Mouse (Mus musculus) CH12.LX (cell line): ENCODE measurements at regions not wholly inside any gene's neighbourhood (a gene's known extent, or its start where the extent isn't known, plus 50 kb on each side); places are given as distances from the start of the nearest gene placed in this dataset.

Experiments used
- DNase-seq: peaks from one replicate; pipeline ENCODE4 v3.0.0-alpha.2; 2013; ENCODE audit errors: extremely low read depth
- H3K27ac ChIP-seq: 2 replicates; pipeline ENCODE4 v1.5.1; 2012; ENCODE audit warnings: low read depth, mild to moderate bottlenecking, control low read depth, moderate library complexity; ENCODE audit not compliant: insufficient read depth
- H3K27me3 ChIP-seq: replicated peaks from 2 replicates; pipeline ENCODE3; 2012; ENCODE audit warnings: inconsistent platforms
- H3K36me3 ChIP-seq, 2 experiments: replicated peaks in 1 of 2; 2 replicates each; pipeline versions ENCODE3 to v1.6.1; 2012; ENCODE audit warnings: inconsistent platforms in 1 of 2, low read length in 1 of 2, mild to moderate bottlenecking in 1 of 2, mixed read lengths in 1 of 2, moderate library complexity in 1 of 2; ENCODE audit not compliant: control insufficient read depth in 1 of 2, insufficient read depth in 1 of 2
- H3K4me1 ChIP-seq, 2 experiments: 2 replicates each; pipeline ENCODE4 v1.6.1; 2012; ENCODE audit warnings: inconsistent platforms in 1 of 2, moderate library complexity in 1 of 2; ENCODE audit not compliant: insufficient read depth in 2 of 2, control insufficient read depth in 1 of 2
- H3K4me2 ChIP-seq: 2 replicates; pipeline ENCODE4 v1.6.1; 2012; ENCODE audit warnings: low read depth, mild to moderate bottlenecking, control low read depth; ENCODE audit not compliant: poor library complexity, insufficient read depth, severe bottlenecking
- H3K4me3 ChIP-seq, 3 experiments: fragments of 150-350 bp in 1 of 3; sonication (generic) in 1 of 3; replicated peaks in 1 of 3; 2 replicates each; pipeline versions ENCODE3 to v1.5.1; 2011 to 2012; ENCODE audit warnings: low read depth in 2 of 3, low read length in 2 of 3, mild to moderate bottlenecking in 2 of 3, moderate library complexity in 2 of 3, control low read depth in 1 of 3, improper control_type of control experiment in 1 of 3, inconsistent platforms in 1 of 3, mixed read lengths in 1 of 3; ENCODE audit not compliant: poor library complexity in 1 of 3
- H3K79me2 ChIP-seq: replicated peaks from 2 replicates; pipeline ENCODE4 v1.6.1; 2012; ENCODE audit warnings: mild to moderate bottlenecking, moderate library complexity; ENCODE audit not compliant: control insufficient read depth, poor library complexity, insufficient read depth, severe bottlenecking; ENCODE audit errors: extremely low read depth
- H3K9ac ChIP-seq: 2 replicates; pipeline ENCODE4 v1.6.1; 2012; ENCODE audit warnings: low read depth, mild to moderate bottlenecking, control low read depth, moderate library complexity; ENCODE audit not compliant: insufficient read depth
- H3K9me3 ChIP-seq: replicated peaks from 2 replicates; pipeline ENCODE3; 2012; ENCODE audit warnings: low read length, inconsistent platforms, mixed read lengths
- CHD1 ChIP-seq: IDR thresholded peaks from 2 replicates; pipeline ENCODE4 v1.6.1; 2012; ENCODE audit warnings: low read depth, low read length, improper control_type of control experiment, inconsistent platforms
- CHD2 ChIP-seq: IDR thresholded peaks from 2 replicates; pipeline ENCODE4 v1.6.1; 2011; ENCODE audit warnings: low read length, improper control_type of control experiment
- CTCF ChIP-seq, 2 experiments: IDR thresholded peaks in 1 of 2; conservative IDR thresholded peaks in 1 of 2; 2 replicates each; pipeline ENCODE4 v1.5.1; 2011 to 2012; ENCODE audit warnings: low read depth in 2 of 2, low read length in 2 of 2, improper control_type of control experiment in 1 of 2, inconsistent platforms in 1 of 2, mild to moderate bottlenecking in 1 of 2, moderate library complexity in 1 of 2
- E2F4 ChIP-seq: IDR thresholded peaks from 2 replicates; pipeline ENCODE4 v1.6.1; 2011; ENCODE audit warnings: low read depth, low read length, improper control_type of control experiment; ENCODE audit not compliant: insufficient replicate concordance
- ELF1 ChIP-seq: IDR thresholded peaks from 2 replicates; pipeline ENCODE4 v1.6.1; 2014; ENCODE audit warnings: low read depth, mild to moderate bottlenecking, inconsistent platforms, low read length, improper control_type of control experiment
- EP300 ChIP-seq: IDR thresholded peaks from 2 replicates; pipeline ENCODE4 v1.6.1; 2011; ENCODE audit warnings: low read length, improper control_type of control experiment
- ETS1 ChIP-seq: conservative IDR thresholded peaks from 2 replicates; pipeline ENCODE4 v1.6.1; 2012; ENCODE audit warnings: low read depth, mild to moderate bottlenecking, inconsistent platforms, low read length, improper control_type of control experiment, moderate library complexity
- HCFC1 ChIP-seq: IDR thresholded peaks from 2 replicates; pipeline ENCODE4 v1.6.1; 2012; ENCODE audit warnings: low read depth, mild to moderate bottlenecking, inconsistent platforms, low read length, improper control_type of control experiment
- IRF4 ChIP-seq: IDR thresholded peaks from 2 replicates; pipeline ENCODE4 v1.6.1; 2014; ENCODE audit warnings: low read depth, mild to moderate bottlenecking, inconsistent platforms, low read length, improper control_type of control experiment
- JUN ChIP-seq: IDR thresholded peaks from 2 replicates; pipeline ENCODE4 v1.6.1; 2011; ENCODE audit warnings: low read depth, mild to moderate bottlenecking, low read length, improper control_type of control experiment, moderate library complexity; ENCODE audit not compliant: insufficient read depth
- JUND ChIP-seq: conservative IDR thresholded peaks from 2 replicates; pipeline ENCODE4 v1.6.1; 2011; ENCODE audit warnings: low read depth, low read length, improper control_type of control experiment
- MAFK ChIP-seq: IDR thresholded peaks from 2 replicates; pipeline ENCODE4 v1.6.1; 2011; ENCODE audit warnings: low read length, improper control_type of control experiment; ENCODE audit not compliant: insufficient replicate concordance
- MAX ChIP-seq: IDR thresholded peaks from 2 replicates; pipeline ENCODE4 v1.6.1; 2011; ENCODE audit warnings: low read length, improper control_type of control experiment
- MAZ ChIP-seq: IDR thresholded peaks from 2 replicates; pipeline ENCODE4 v1.6.1; 2012; ENCODE audit warnings: low read depth, mild to moderate bottlenecking, inconsistent platforms, low read length, improper control_type of control experiment, moderate library complexity
- MEF2A ChIP-seq: IDR thresholded peaks from 2 replicates; pipeline ENCODE4 v1.6.1; 2014; ENCODE audit warnings: low read depth, mild to moderate bottlenecking, inconsistent platforms, low read length, improper control_type of control experiment, borderline replicate concordance
- MYC ChIP-seq: IDR thresholded peaks from 2 replicates; pipeline ENCODE4 v1.6.1; 2011; ENCODE audit warnings: low read depth, mild to moderate bottlenecking, improper control_type of control experiment, low read length
- NELFE ChIP-seq: IDR thresholded peaks from 2 replicates; pipeline ENCODE4 v1.6.1; 2011; ENCODE audit warnings: low read depth, low read length, improper control_type of control experiment
- NRF1 ChIP-seq: IDR thresholded peaks from 2 replicates; pipeline ENCODE4 v1.6.1; 2014; ENCODE audit warnings: low read depth, mild to moderate bottlenecking, inconsistent platforms, low read length, improper control_type of control experiment, moderate library complexity
- PAX5 ChIP-seq: IDR thresholded peaks from 2 replicates; pipeline ENCODE4 v1.6.1; 2012; ENCODE audit warnings: low read length, inconsistent platforms, mixed read lengths
- POLR2AphosphoS2 ChIP-seq: IDR thresholded peaks from 2 replicates; pipeline ENCODE4 v1.6.1; 2011; ENCODE audit warnings: low read depth, low read length, improper control_type of control experiment
- RAD21 ChIP-seq: IDR thresholded peaks from 2 replicates; pipeline ENCODE4 v1.6.1; 2011; ENCODE audit warnings: low read depth, mild to moderate bottlenecking, low read length, improper control_type of control experiment, moderate library complexity
- RCOR1 ChIP-seq: conservative IDR thresholded peaks from 2 replicates; pipeline ENCODE4 v1.6.1; 2012; ENCODE audit warnings: low read depth, mild to moderate bottlenecking, inconsistent platforms, low read length, improper control_type of control experiment
- SIN3A ChIP-seq: IDR thresholded peaks from 2 replicates; pipeline ENCODE4 v1.6.1; 2012; ENCODE audit warnings: low read length, improper control_type of control experiment, inconsistent platforms
- SMC3 ChIP-seq: IDR thresholded peaks from 2 replicates; pipeline ENCODE4 v1.6.1; 2011; ENCODE audit warnings: low read depth, low read length, improper control_type of control experiment
- TBP ChIP-seq: conservative IDR thresholded peaks from 2 replicates; pipeline ENCODE4 v1.6.1; 2011; ENCODE audit warnings: low read depth, low read length, improper control_type of control experiment
- TCF12 ChIP-seq: IDR thresholded peaks from 2 replicates; pipeline ENCODE4 v1.6.1; 2014; ENCODE audit warnings: low read depth, mild to moderate bottlenecking, inconsistent platforms, low read length, improper control_type of control experiment
- ZC3H11A ChIP-seq: IDR thresholded peaks from 2 replicates; pipeline ENCODE4 v1.6.1; 2012; ENCODE audit warnings: low read depth, mild to moderate bottlenecking, inconsistent platforms, low read length, improper control_type of control experiment
- ZKSCAN1 ChIP-seq: IDR thresholded peaks from 2 replicates; pipeline ENCODE4 v1.6.1; 2012; ENCODE audit warnings: low read depth, inconsistent platforms, low read length, improper control_type of control experiment, borderline replicate concordance
- ZMIZ1 ChIP-seq: IDR thresholded peaks from 2 replicates; pipeline ENCODE4 v1.6.1; 2012; ENCODE audit warnings: low read depth, mild to moderate bottlenecking, inconsistent platforms, low read length, improper control_type of control experiment
- ZNF384 ChIP-seq: IDR thresholded peaks from 2 replicates; pipeline ENCODE4 v1.6.1; 2012; ENCODE audit warnings: low read depth, low read length, improper control_type of control experiment, inconsistent platforms
- dilution Hi-C: fragments of 300-500 bp; cut with MboI; formaldehyde crosslinking; loops from 2 replicates; pipeline ENCODE4 v1.14.3; 2020; ENCODE audit warnings: low sequenced_read_pairs; ENCODE audit not compliant: extremely low pct_unique_long_range_greater_than_20kb, extremely low pct_ligation_motif_present
- in situ Hi-C: fragments of 300-500 bp; cut with MboI; formaldehyde crosslinking; loops from 3 replicates; pipeline ENCODE4 v1.14.3; 2019; ENCODE audit warnings: low sequenced_read_pairs, low pct_ligation_motif_present, low pct_unique_long_range_greater_than_20kb, mixed read lengths

DNA sequence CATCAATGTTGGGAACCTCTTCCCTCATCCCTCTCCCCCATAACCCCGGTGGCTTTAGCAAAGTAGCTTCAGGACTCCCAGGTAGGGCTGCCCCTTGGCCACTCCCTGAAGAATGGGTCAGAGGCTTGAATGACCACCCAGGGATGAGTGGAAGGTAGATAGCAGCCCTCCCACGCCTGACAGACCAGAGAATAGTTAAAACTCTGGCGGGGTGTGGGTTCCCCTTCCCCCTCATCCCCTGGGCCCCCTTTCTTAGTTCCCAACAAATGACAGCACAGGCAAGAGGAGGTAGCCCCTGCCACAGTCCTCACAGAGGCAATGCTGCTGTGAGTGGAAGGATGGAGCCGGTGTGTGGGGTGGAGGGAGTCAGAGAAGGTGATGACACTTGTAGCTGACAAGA is 186.2 kb downstream of the Xxylt1 start:
- no peak overlapping the region for H3K9ac ChIP-seq
- H3K79me2 ChIP-seq, result no peaks in the 10 kb centered on the region
- peaks cover 16% of the 10 kb centered on the region for H3K9me3 ChIP-seq
- no peak for DNase-seq
- no peaks in the 10 kb centered on the region for H3K27me3 ChIP-seq
- no peak overlapping the region for H3K4me2 ChIP-seq
- in situ Hi-C loops (no loop called here), dilution Hi-C loops (no loop called here)
- H3K36me3 ChIP-seq, result no peaks in the 10 kb centered on the region
- peaks cover 0 to 20% of the 10 kb centered on the region in 2 experiments; a peak in 2 of 4 replicates for H3K4me1 ChIP-seq
- H3K4me3 ChIP-seq, result no peak overlapping the region
- TF ChIP-seq CHD1 (no peak), ZKSCAN1 (no peak), RCOR1 (no peak), MAZ (no peak), RAD21 (no peak), TBP (no peak), ZC3H11A (no peak), CHD2 (no peak), PAX5 (no peak), MEF2A (no peak), POLR2AphosphoS2 (no peak), HCFC1 (no peak), SMC3 (no peak), ZNF384 (no peak), NRF1 (no peak)
- no peak overlapping the region for H3K27ac ChIP-seq

- H3K4me1 ChIP-seq, result peaks cover 0 to 18% of the 10 kb centered on the region in 2 experiments; a peak in 2 of 4 replicates
- H3K4me3 ChIP-seq, result no peak overlapping the region
- H3K27ac ChIP-seq, result no peak overlapping the region
- no peak overlapping the region for H3K4me2 ChIP-seq
- no peaks in the 10 kb centered on the region for H3K36me3 ChIP-seq
- dilution Hi-C loops, result no loop called here
- DNase-seq, result no peak
- H3K27me3 ChIP-seq, result no peaks in the 10 kb centered on the region
- no peaks in the 10 kb centered on the region for H3K79me2 ChIP-seq
- H3K9me3 ChIP-seq, result peaks cover 15% of the 10 kb centered on the region
- no peak overlapping the region for H3K9ac ChIP-seq
- no peak for TF ChIP-seq ZMIZ1
- no peak for TF ChIP-seq E2F4
- TF ChIP-seq IRF4, result no peak
- no peak for TF ChIP-seq SIN3A
- TF ChIP-seq ELF1, result no peak
- no peak for TF ChIP-seq JUN
- no peak for TF ChIP-seq ETS1
- TF ChIP-seq NELFE, result no peak
- TF ChIP-seq MAX, result no peak
- no peak for TF ChIP-seq JUND
- no peak for TF ChIP-seq MAZ
- TF ChIP-seq ZKSCAN1, result no peak
- TF ChIP-seq RCOR1, result no peak
- no peak for TF ChIP-seq MEF2A
- no peak for TF ChIP-seq MYC
- TF ChIP-seq MAFK, result no peak
- no peak for TF ChIP-seq EP300
- TF ChIP-seq CTCF (conservative IDR thresholded peaks at IDR 0.05 in 1 of 2, IDR thresholded peaks at IDR 0.05 in 1 of 2; ENCODE audit: low read depth in 2 of 2, low read length in 2 of 2), result no peak
- TF ChIP-seq TCF12, result no peak
- in situ Hi-C loops, result no loop called here
Observed at GRCm38 (mm10) chr16:30897371-30897770, 183.9 kb downstream of the Xxylt1 start.
